Mouse (Mus musculus) forebrain, embryonic 14.5 days (tissue): ENCODE results near the gene Pidd1. TPM values are rescaled to one million over a fixed set of nuclear protein-coding genes. Genes with fewer than 3 reads are reported as not detected.

Experiments used
- ATAC-seq: fragments of 200-750 bp; cut with Nextera tagmentation; 2 replicates; pipeline ENCODE4 v1.8.0; 2017; ENCODE audit warnings: mild to moderate bottlenecking, moderate library complexity
- DNase-seq: peaks from one replicate; pipeline ENCODE4 v3.0.0-alpha.2; 2015; ENCODE audit warnings: low spot score
- H3K27ac ChIP-seq: fragments of 300-500 bp; sonication (generic); 2 replicates; pipeline ENCODE4 v1.5.1; 2014; ENCODE audit warnings: low read depth, mild to moderate bottlenecking, control low read depth, low read length, moderate library complexity
- H3K27me3 ChIP-seq: fragments of 300-500 bp; sonication (generic); replicated peaks from 2 replicates; pipeline ENCODE4 v1.6.1; 2014; ENCODE audit warnings: low read length, control low read depth, mixed read lengths; ENCODE audit not compliant: control insufficient read depth, insufficient read depth
- H3K36me3 ChIP-seq: fragments of 300-500 bp; sonication (generic); 2 replicates; pipeline ENCODE4 v1.6.1; 2014; ENCODE audit warnings: low read length, control low read depth; ENCODE audit not compliant: control insufficient read depth, insufficient read depth
- H3K4me1 ChIP-seq: fragments of 300-500 bp; sonication (generic); 2 replicates; pipeline ENCODE4 v1.6.1; 2014; ENCODE audit warnings: antibody characterized with exemption, low read length, control low read depth; ENCODE audit not compliant: control insufficient read depth, insufficient read depth
- H3K4me2 ChIP-seq: fragments of 300-500 bp; sonication (generic); 2 replicates; pipeline ENCODE4 v1.6.1; 2014; ENCODE audit warnings: mild to moderate bottlenecking, control low read depth, low read length
- H3K4me3 ChIP-seq: fragments of 300-500 bp; sonication (generic); 2 replicates; pipeline ENCODE4 v1.5.1; 2014; ENCODE audit warnings: low read depth, low read length, control low read depth
- H3K9ac ChIP-seq: fragments of 300-500 bp; sonication (generic); 2 replicates; pipeline ENCODE4 v1.6.1; 2014; ENCODE audit warnings: mild to moderate bottlenecking, low read length, control low read depth, moderate library complexity
- H3K9me3 ChIP-seq: fragments of 300-500 bp; sonication (generic); replicated peaks from 2 replicates; pipeline ENCODE4 v1.6.1; 2016; ENCODE audit warnings: low read length, control low read depth, mixed read lengths; ENCODE audit not compliant: control insufficient read depth
- WGBS: fragments of 180-500 bp; shearing (Covaris S2); extraction: QIAGEN DNeasy Blood & Tissue Kit; methylation state at CpG from one replicate; pipeline ENCODE4 v1.1.7; 2014; 5-methylcytosine and 5-hydroxymethylcytosine counted together
- polyA plus RNA-seq: library from polyadenylated mRNA; unstranded; fragments of >200 nt; fragmentation: Nextera tagmentation; extraction: Ambion mirVana; gene quantifications from 2 replicates; pipeline ENCODE4 v1.2.1, GENCODE M21; 2014

Gene Pidd1
- polyA plus RNA-seq, 1 experiment from 2014 or later: 5.6 TPM

GRCm38 (mm10) chr7:141469901-141470636 lies 26.2 kb upstream of the Pidd1 start:
- H3K4me2 ChIP-seq: no peak overlapping the region; the same call in 1 of the 2 replicates
- 90% methylated on average over 18 of the region's 18 CpGs for WGBS
- H3K9me3 ChIP-seq: no peaks in the 10 kb centered on the region
- no peak for ATAC-seq
- no peak for DNase-seq
- H3K4me1 ChIP-seq: peaks cover 25% of the 10 kb centered on the region
- no peak overlapping the region for H3K27ac ChIP-seq
- H3K4me3 ChIP-seq: no peak overlapping the region
- peaks cover 15% of the 10 kb centered on the region for H3K27me3 ChIP-seq
- peaks cover 31% of the 10 kb centered on the region for H3K36me3 ChIP-seq
- no peak overlapping the region; the same call in 1 of the 2 replicates for H3K9ac ChIP-seq

DNA sequence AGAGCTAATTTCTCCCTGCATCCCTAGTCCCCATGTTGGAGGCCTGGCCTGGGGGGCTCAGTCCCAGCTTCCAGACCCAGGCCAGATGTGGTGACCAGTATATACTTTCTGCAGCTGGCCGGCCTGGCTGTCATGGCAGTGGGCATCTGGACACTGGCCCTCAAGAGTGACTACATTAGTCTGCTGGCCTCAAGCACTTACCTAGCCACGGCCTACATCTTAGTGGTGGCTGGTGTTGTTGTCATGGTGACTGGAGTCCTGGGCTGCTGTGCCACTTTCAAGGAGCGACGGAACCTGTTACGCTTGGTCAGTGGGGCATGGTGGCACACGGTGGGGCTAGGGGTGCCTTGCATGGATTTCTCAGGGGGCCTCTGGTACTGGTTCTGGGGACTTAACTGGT lies 25.5 kb upstream of the Pidd1 start:
- ATAC-seq (no peak), DNase-seq (no peak)
- Histone ChIP-seq H3K4me2 (peak overlapping the region; percentile 75), H3K27me3 (peaks cover 22% of the 10 kb centered on the region), H3K4me3 (peak overlapping the region; percentile 57), H3K9ac (peak overlapping the region; percentile 75), H3K4me1 (peaks cover 24% of the 10 kb centered on the region), H3K27ac (peak overlapping the region; percentile 85; the same call in 1 of the 2 replicates), H3K9me3 (no peaks in the 10 kb centered on the region), H3K36me3 (peaks cover 31% of the 10 kb centered on the region)
- 81% methylated on average over 6 of the region's 6 CpGs for WGBS

DNA sequence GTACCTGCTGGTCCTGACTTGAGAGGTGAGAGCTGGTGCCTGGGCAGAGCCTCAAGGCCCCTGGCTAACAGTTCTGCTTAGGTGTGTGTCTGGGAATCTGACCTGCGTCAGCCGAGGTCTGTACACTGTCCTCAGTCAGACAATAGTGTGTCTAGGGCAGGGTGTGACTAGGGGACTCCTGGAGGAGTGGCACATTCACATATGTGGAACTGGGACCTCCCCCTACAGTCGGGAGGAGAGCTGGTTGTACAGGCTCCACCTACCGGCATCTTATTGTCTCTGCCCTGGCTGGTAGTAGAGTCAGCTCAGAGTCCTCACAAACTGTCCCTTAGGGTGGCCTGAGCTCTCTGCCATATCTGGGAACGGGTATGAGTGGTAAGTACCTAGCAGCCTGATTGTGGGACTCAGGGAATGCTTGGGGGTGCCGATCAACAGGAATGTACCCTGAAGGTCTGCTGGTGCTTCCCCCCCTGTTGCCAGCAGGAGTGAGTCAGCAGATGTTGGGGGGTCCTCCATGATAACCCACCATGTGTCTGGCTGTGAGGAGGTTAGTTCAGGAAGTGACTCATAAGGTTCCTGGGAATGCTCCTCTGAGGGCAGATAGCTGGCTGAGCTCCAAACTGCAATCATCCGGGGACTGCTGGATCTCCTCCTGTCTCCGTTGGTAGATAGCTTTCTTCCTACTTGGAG lies 24.8 kb upstream of the Pidd1 start:
- Histone ChIP-seq H3K27me3 (peaks cover 29% of the 10 kb centered on the region), H3K4me3 (peak overlapping the region; percentile 57), H3K4me1 (peaks cover 17% of the 10 kb centered on the region), H3K9ac (peak overlapping the region; percentile 75), H3K9me3 (no peaks in the 10 kb centered on the region), H3K36me3 (peaks cover 31% of the 10 kb centered on the region), H3K4me2 (peak overlapping the region; percentile 75), H3K27ac (peak overlapping the region; percentile 85)
- DNase-seq: peak; percentile 85
- ATAC-seq: peak; percentile 76
- WGBS: 20% methylated on average over 8 of the region's 8 CpGs

DNA sequence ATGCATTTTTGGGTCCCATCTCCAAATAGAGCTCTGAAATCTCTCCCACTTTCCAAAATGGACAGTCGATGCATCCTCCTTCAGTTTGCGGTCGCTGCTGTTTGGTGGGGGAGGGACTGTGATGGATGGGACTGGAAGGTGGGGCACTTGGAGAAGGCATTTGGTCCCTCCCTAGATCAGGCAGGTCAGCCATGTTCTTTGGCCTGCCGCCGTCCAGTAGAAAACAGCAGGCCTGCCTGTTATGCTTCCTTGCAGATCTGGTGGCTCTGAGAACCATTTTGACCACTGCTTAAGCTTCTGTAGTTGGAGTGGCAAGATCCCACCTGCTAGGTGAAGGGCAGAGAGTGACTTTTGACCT lies 24.3 kb upstream of the Pidd1 start:
- H3K9ac ChIP-seq: peak overlapping the region; percentile 75
- no peaks in the 10 kb centered on the region for H3K9me3 ChIP-seq
- WGBS: 31% methylated on average over 5 of the region's 5 CpGs
- DNase-seq (no peak), ATAC-seq (peak; percentile 14)
- H3K4me2 ChIP-seq: peak overlapping the region; percentile 75
- H3K36me3 ChIP-seq: peaks cover 31% of the 10 kb centered on the region
- peak overlapping the region; percentile 85 for H3K27ac ChIP-seq
- H3K4me3 ChIP-seq: peak overlapping the region; percentile 57
- peaks cover 17% of the 10 kb centered on the region for H3K4me1 ChIP-seq
- peaks cover 34% of the 10 kb centered on the region for H3K27me3 ChIP-seq

DNA sequence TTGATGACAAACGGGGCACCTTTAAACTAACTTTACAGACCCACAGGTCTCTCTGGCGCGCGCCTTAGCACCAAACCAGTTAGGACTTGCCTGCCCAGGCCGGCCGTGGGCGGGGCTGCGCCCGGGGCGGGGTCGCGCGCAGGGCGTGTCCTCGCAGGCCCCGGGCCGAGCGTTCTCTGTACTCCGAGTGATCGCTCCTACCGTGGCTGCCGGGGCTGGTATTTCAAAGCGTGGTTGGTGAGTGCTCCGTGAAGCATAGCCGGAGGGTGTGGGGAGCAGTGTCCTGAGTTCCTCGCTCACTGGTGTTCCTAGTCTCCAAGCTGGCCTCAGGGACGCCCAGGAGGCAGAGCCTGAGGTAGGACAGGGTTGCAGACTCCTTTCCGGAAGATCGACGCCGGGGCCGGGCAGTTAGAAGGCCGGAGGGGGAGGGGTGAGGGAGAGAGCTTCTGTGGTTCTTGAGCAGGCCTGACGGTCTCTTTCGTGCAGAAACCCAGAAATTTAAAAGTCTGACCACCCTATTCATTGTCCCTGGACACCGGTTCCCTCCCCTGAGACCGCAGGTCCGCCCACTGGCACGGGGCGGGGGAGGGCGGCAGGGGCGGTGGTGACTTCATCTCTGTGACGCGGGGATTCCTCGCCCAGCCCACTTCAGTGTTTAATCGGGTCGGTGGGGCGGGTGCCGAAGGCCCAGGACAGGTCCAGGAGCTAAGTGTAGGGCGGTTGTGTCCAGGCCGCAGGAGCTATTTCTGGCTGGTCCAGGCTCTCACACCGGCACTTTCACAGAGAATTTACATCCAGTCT lies 23.6 kb upstream of the Pidd1 start, which contains the start of gene Cd151:
TSS of gene Cd151 (plus strand) at position 163 of the 801 bp plus-strand sequence.
- ATAC-seq: peak; percentile 68
- peaks cover 42% of the 10 kb centered on the region for H3K27me3 ChIP-seq
- peak within 1 kb of the TSS; percentile 85 for H3K27ac ChIP-seq
- peak within 1 kb of the TSS; percentile 75 for H3K9ac ChIP-seq
- WGBS: under 1% methylated on average over 52 of the region's 52 CpGs
- peak within 1 kb of the TSS; percentile 57 for H3K4me3 ChIP-seq
- peak within 1 kb of the TSS; percentile 75 for H3K4me2 ChIP-seq
- peak; percentile 75 for DNase-seq
- H3K4me1 ChIP-seq: peaks cover 17% of the 10 kb centered on the region
- H3K9me3 ChIP-seq: no peaks in the 10 kb centered on the region
- H3K36me3 ChIP-seq: peaks cover 25% of the 10 kb centered on the region

DNA sequence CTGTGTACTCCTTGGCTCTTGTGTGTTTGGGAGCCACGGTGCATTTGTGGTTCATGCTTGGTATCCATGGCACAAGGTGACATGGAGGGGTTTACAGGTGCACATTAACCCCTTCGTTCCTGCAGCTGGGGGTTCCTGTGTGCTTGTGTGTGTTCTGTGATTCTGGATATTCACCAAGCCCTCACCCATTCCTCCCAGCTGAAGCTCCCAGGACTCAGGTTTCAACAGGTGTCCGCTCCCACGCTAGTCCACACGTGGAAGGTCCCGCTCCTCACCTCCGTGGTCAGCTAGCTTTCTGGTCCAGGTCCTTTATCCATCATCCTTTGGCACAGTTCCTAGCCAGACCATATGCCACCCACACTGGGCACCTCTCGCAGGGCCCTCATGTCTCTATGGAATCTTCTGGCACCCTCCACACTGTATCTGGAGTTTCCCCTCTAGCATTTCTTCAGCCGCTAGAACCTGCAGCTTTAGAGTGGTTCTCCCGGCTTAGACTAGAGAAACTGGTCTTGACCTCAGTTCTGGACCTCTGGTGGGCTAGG lies 22.9 kb upstream of the Pidd1 start:
- Histone ChIP-seq H3K4me3 (peak overlapping the region; percentile 57), H3K4me2 (peak overlapping the region; percentile 75), H3K9ac (peak overlapping the region; percentile 75; the same call in 1 of the 2 replicates), H3K27ac (no peak overlapping the region), H3K36me3 (peaks cover 19% of the 10 kb centered on the region), H3K4me1 (peaks cover 17% of the 10 kb centered on the region), H3K9me3 (no peaks in the 10 kb centered on the region), H3K27me3 (peaks cover 49% of the 10 kb centered on the region)
- DNase-seq (no peak), ATAC-seq (no peak)
- WGBS: 61% methylated on average over 10 of the region's 10 CpGs

- Histone ChIP-seq H3K9ac (no peak overlapping the region), H3K4me1 (peaks cover 20% of the 10 kb centered on the region), H3K27me3 (peaks cover 56% of the 10 kb centered on the region), H3K4me2 (no peak overlapping the region), H3K9me3 (no peaks in the 10 kb centered on the region), H3K27ac (no peak overlapping the region), H3K4me3 (no peak overlapping the region), H3K36me3 (peaks cover 13% of the 10 kb centered on the region)
- ATAC-seq (no peak), DNase-seq (no peak)
- 79% methylated on average over 7 of the region's 7 CpGs for WGBS
Measured at GRCm38 (mm10) chr7:141466045-141466394, 22.2 kb upstream of the Pidd1 start.

- Histone ChIP-seq H3K27me3 (peaks cover 61% of the 10 kb centered on the region), H3K9me3 (no peaks in the 10 kb centered on the region), H3K27ac (no peak overlapping the region), H3K36me3 (peaks cover 9% of the 10 kb centered on the region), H3K4me3 (no peak overlapping the region), H3K4me2 (no peak overlapping the region), H3K9ac (no peak overlapping the region), H3K4me1 (peaks cover 20% of the 10 kb centered on the region)
- WGBS: 35% methylated on average over 10 of the region's 10 CpGs
- no peak for DNase-seq
- ATAC-seq: no peak
Measured at GRCm38 (mm10) chr7:141465388-141466044, 21.7 kb upstream of the Pidd1 start.
